Mouse (Mus musculus): Measurements from ENCODE around the gene Slc20a1. TPM values are rescaled to one million over a fixed set of nuclear protein-coding genes. Genes with fewer than 3 reads are reported as not detected.

The Slc20a1 gene
- total RNA-seq, 2 experiments from 2014 or later = 18.7 to 52.4 TPM

DNA sequence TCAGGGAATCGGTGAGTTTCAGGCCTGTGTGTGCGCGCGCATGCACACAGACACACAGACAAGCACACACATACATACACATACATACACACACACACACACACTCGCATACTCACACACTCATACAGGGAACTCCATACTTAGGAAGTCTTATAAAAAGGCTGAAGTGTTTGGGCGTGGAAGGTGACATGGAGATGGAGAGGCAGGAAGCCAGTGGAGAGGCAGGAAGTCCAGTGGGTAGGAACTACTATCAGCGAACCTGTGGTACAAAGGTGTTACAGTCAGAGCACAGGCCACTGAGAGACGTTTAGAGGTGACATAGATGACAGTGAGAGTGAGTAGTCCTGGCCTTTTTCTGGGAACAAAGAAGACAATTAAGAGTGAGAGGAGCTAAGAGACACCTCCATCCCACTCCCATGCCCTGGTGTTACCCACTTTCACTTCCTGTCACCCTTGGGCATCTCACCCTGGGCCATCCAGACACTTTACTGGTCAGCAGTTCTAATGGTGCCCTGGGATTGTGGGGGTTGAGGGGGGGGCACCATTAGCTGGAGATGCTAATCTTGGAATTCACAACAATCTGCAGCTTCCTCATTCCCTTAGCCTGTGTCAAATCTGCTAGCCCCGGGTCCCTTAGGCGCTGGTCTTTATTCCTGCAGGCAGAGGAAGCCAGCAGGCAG lies 12.8 kb upstream of the Slc20a1 start:
- peak; percentile 23 for ATAC-seq (ENCODE audit: poor library complexity, severe bottlenecking)

DNA sequence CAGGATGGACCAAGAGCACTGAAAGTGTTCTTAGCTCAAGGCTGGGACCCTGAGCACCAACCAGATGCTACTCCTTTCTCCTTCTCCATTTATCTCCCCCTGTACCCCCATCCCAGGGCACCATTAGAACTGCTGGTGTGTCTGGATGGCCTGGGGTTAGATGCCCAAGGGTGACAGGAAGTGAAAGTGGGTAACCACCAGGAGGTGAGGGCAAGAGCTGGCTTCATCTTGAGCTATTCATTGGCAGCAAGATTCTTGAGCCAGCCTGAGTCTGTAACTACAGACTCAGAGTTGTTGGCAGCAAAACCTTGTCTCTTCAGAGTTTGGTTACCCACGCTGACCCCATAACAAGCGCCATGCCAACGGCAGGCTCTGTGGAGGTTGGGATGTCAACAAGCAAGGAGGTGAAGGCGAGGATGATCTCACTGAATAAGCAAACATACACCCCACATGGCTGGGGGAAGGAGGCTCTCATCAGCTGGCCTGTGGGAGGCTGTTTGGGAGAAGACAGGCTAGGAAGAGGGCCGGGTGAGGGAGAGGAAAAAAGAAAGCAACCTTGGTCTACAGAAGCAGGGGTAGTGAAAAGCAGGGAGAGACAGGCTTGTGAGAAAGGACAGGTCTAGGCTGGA lies 12.2 kb upstream of the Slc20a1 start:
- peak; percentile 67 for ATAC-seq (ENCODE audit: poor library complexity, severe bottlenecking)

DNA sequence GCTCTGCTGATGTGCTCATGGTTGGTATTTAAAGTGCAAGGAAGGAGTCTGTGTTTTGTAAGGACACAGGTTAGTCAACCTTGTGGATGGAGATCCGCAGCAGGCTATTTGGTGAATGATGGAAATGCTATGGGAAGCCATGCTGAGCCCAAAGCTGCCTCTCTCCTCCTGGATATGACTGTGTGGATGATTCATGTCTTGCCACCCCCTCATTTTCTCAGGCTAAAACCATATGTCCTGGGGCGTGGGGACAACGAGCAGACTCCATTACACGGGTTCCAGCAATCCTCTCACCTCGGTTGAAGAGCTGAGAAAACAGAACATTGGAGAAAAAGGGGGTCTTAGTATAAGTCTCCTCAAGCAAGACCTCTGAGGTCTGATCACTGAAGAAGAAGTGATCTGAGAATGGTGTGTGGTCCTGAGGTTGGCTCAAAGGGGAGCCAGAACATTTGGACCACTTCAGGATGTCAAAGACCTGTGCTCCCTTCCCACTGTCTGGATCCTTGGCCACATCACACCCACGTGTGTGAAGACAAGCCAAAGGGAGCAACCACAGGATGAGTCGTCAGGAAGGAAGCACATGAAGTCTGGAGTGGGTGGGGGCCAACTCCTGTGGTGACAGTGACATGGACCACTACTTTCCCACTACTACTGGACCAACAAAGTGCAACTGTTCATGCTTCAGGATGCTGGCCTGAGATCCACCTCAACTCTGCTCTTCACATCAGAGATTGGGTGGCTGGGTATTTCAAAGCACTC lies 6.0 kb upstream of the Slc20a1 start:
- ATAC-seq (ENCODE audit: poor library complexity, severe bottlenecking) = no peak

DNA sequence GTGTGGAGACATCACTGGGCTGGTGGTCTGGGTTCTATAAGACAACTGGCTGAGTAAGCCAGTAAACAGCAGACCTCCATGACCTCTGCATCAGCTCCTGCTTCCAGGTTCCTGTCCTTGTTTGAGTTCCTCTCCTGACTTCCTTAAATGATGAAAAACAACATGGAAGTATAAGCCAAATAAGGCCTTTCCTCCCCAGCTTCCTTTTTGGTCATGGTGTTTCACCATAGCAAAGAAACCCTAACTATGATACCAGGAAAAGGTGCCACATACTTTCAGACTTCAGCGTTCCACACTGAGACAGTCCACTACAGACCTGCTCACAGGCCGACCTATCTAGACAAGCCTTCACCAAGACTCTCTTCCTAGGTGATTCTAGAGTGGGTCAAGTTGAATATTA lies 2.2 kb upstream of the Slc20a1 start:
- peak; percentile 34 for ATAC-seq (ENCODE audit: poor library complexity, severe bottlenecking)

DNA sequence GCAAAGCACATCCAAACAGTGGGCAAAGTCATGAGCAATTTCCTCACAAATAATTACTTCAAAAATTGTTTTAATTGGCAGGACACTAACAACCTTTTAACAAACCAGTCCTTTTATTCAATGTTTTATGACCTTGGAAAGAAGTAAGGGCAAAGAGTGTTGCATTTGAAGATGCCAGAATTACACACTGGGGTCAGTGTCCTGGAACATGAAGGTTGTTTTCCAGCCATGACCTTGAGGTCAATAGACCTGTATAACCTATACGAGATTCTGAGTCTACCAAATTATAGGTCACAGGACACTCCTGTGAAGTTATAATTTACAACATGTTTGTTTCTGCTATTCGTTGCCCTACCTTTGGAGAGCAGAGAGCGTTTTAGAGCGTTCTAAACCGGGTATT lies 1.4 kb upstream of the Slc20a1 start:
- ATAC-seq (ENCODE audit: poor library complexity, severe bottlenecking) = no peak

DNA sequence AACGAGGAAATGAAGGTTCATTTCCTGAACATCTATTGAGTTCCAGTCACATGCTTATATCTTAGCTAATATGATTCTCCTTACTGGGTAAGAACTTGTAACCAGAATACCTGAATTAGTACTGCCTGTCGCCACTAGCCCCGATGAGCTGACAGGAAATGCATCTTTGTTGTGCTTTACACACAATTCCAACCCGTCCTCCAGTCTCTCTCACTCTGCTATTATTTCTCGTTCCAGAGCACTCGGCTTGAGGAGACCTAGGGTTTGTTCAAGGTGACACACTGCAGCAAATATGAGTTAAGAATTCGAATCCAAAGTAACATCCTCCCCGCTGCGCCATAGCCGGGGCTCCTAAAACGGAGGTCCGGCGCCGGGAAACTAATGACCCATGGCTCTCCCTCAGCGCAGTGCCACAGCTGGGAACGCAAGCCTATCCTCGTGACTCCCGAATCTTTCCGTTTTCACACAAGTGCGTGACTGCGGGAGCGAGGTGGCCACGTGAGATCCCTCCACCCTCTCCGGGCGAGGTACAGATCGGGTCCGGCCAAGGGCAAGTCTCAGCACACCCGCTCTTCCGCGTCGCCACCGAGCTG lies 625 bp upstream of the Slc20a1 start:
- ATAC-seq (ENCODE audit: poor library complexity, severe bottlenecking) = 0 out of 2 replicates have a peak, but pooled peaks have one; percentile 7

DNA sequence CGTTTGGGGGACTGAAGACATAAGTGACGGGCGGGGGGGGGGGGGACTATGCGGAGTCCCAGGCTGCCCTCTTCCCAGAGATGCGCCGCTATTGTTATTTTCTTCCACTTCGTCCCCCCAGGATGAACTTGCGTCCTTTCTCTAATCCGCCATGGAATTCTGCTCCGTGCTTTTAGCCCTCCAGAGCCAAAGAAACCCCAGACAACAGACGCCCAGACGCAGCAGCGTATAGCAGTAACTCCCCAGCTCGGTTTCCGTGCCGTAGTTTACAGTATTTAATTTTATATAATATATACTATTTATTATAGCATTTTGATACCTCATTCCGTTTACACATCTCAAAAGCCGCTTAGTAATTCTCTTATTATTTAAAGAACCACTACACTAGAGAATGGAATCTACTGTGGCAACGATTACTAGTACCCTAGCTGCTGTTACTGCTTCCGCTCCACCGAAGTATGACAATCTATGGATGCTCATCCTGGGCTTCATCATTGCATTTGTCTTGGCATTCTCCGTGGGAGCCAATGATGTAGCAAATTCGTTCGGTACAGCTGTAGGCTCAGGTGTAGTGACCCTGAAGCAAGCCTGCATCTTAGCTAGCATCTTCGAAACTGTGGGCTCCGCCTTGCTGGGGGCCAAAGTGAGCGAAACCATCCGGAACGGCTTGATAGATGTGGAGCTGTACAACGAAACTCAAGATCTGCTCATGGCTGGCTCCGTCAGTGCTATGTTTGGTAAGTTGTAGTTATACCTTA lies 943 bp downstream of the Slc20a1 start:
- no peak for ATAC-seq (ENCODE audit: poor library complexity, severe bottlenecking)

- ATAC-seq (ENCODE audit: poor library complexity, severe bottlenecking) = no peak
Measured at GRCm38 (mm10) chr2:129205000-129205399, 6.4 kb downstream of the Slc20a1 start.

GRCm38 (mm10) chr2:129206824-129207223 lies 8.3 kb downstream of the Slc20a1 start:
- ATAC-seq (ENCODE audit: poor library complexity, severe bottlenecking) = no peak

- no peak for ATAC-seq (ENCODE audit: poor library complexity, severe bottlenecking)
Measured at GRCm38 (mm10) chr2:129208181-129208746, 9.7 kb downstream of the Slc20a1 start.

DNA sequence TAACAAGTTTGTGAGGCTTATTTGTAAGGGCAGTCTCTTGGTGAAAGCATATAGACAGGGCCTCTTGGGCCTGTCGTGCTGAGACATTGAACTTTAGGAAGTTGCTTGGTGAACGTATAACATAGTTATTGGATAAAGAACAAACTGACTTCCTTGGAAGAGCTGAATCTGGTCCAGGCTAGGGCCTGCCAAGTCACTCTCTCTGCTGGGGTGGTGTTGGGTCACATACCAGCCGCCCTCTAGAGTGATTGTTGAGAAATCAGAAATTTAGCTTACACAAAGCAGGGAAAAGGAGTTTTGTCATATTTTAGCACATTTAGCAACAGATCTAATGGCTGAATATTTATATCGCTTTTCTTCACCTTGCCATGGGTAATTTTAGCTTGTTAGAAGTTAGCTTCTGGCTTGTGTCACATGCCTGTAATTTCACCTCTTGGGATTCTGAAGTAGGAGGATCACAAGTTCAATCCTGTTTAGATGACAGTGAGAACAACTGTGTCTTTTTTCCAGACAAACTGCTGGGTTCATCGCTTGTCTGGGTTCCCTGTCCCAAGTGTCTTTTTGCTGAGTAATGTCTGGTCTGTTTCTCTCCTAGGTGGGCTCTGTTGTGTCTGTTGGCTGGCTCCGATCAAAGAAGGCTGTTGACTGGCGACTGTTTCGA lies 11.7 kb downstream of the Slc20a1 start:
- peak; percentile 51; the same call in 1 of the 2 replicates for ATAC-seq (ENCODE audit: poor library complexity, severe bottlenecking)

DNA sequence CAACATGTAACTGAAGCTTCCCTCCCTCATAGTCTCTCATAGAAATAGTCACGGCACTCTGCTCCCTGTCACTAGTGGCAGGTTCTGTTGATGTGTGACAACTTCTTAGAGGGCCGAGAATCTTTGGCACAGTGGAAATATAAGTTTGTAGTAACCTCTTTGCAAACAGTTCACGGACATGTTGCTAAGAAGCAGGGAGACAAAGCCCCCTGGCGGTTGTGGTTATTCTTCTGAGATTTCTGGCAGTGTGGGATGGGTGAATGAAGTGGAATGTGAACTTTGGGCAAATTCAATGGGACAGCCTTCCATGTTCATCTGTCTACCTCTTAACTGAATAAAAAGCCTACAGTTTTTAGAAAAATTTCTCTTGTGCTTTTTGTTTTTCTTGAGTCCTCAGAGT lies 12.7 kb downstream of the Slc20a1 start:
- ATAC-seq (ENCODE audit: poor library complexity, severe bottlenecking) = no peak

- no peak for ATAC-seq (ENCODE audit: poor library complexity, severe bottlenecking)
Measured at GRCm38 (mm10) chr2:129211957-129212356, 13.4 kb downstream of the Slc20a1 start.

GRCm38 (mm10) chr2:129212566-129212965 lies 14.0 kb downstream of the Slc20a1 start:
- no peak for ATAC-seq (ENCODE audit: poor library complexity, severe bottlenecking)

DNA sequence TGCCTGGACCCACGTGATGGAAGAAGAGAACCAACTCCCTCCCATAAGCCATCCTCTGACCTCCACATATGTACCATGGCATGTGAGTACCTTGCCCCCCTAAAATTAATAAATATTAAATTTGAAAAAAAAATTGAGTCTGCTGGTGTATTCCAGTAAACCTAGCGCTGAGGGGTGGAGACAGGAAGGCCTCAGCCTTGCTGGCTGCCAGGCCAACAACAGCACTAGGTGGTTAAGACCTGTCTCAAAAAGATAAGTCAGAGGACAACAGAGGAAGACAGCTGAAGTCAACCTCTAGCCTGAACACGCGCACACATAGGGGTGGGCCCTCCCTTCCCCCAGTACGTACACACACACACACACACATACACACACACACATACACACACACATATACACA lies 16.2 kb downstream of the Slc20a1 start:
- ATAC-seq (ENCODE audit: poor library complexity, severe bottlenecking) = peak; percentile 21; the same call in 1 of the 2 replicates

DNA sequence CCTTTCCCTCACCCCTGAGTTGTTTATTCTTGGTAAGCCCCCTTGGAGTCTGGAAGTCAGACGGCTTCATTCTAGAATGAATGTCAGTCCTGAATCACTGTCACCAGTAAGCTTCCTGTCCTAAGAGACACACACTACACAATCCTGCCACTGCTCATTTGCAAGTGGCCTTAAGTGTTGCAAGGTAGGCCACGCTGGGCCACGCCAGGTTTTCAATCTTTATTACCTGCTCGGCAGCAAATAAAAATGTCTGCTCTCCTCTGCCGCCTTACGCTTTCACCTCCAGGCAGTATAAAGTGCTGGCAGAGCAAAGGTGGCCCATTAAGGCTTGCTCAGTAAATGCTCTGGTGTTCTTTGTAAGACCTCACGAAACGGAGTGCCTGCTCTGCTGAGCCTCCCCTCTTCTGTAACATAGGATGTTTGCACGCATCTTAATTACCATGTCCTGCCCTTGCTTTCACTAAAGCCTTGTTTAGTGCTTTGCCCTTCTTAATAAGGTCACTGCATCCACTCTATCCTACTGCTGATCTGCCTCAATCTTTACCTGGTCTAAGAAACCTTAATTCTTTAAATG lies 19.1 kb downstream of the Slc20a1 start:
- ATAC-seq (ENCODE audit: poor library complexity, severe bottlenecking) = no peak

GRCm38 (mm10) chr2:129218537-129219105 lies 20.1 kb downstream of the Slc20a1 start:
- ATAC-seq (ENCODE audit: poor library complexity, severe bottlenecking) = no peak

DNA sequence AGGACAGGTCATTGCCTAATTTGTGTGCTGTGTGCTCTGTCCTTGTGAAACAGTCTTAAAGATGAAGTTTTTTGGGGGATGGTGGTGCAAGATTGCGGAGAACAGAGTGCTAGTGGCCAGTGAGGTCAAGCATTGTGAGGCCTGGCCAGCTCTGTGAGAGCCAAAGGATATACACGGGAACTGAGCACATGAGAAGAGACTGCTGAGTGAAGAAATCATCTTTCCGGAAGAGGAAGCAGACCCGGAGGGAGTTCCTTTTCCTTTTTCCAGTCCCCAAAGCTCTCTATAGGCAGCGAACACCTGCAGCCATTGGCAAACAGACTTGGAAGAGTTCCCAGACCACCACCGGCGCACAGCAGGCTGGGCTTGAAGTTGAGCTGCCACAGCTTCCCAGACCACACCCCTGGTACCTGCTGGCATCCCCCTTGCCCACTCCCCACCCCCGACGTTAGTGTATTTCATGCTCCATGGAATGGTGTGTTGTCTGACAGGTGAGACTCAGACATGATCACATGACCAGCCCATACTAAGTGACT lies 22.6 kb downstream of the Slc20a1 start:
- ATAC-seq (ENCODE audit: poor library complexity, severe bottlenecking) = peak; percentile 88

DNA sequence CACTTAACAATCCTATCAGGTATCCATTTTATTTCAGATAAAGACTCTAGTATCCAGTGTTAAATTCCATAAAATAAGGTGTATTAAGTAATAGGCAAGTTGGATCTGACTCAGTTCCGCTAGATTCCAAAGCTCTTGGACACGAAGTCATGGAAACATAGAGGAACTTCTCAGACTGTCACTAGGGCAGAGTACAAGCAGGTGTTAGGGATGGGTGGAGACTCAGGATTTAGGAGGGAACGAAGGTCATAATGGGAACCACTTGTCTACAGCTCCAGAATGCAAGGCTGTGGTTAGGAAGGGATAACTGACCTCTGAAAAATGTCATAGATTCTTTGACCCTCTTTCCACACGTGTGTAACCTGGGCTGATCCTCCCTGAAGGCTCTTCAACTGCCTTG lies 25.6 kb downstream of the Slc20a1 start:
- ATAC-seq (ENCODE audit: poor library complexity, severe bottlenecking) = no peak

Measured in megakaryocyte, adult 5-6 weeks (primary cell).